ENCODE assay signal across 8 mouse cellular contexts in genomic region chr9:43729450-43730266, GRCm38 (mm10). TPM values are rescaled to one million over a fixed set of nuclear protein-coding genes. Genes with fewer than 3 reads are reported as not detected.
DNase-seq lines count a peak whose midpoint lies in the region; ATAC-seq and TF ChIP-seq lines count a peak whose summit lies in the region.

No protein-coding gene starts in this region.

- H3K4me2 ChIP-seq in heart, embryonic 13.5 days: no peak overlapping the region
- H3K4me2 ChIP-seq in heart, embryonic 11.5 days: no peak overlapping the region
- peak overlapping the region; percentile 14; the same call in 1 of the 2 replicates for H3K4me2 ChIP-seq in lung, embryonic 15.5 days
- H3K4me2 ChIP-seq in stomach, postnatal 0 days (replicated peaks; ENCODE audit: low read depth): no peak overlapping the region

- no peak for TF ChIP-seq CTCF in stomach, postnatal 0 days (IDR thresholded peaks at IDR 0.05; ENCODE audit: low read depth)

- intact Hi-C loops in left cerebral cortex, postnatal 36 days (cut with DNase I): no loop called here

- H3K27me3 ChIP-seq in heart, embryonic 13.5 days (replicated peaks): peaks cover 74% of the 10 kb centered on the region
- peaks cover 22% of the 10 kb centered on the region; the same call in 1 of the 2 replicates for H3K27me3 ChIP-seq in heart, embryonic 11.5 days (ENCODE audit: control insufficient read depth, insufficient read depth, low read length)
- H3K27me3 ChIP-seq in lung, embryonic 15.5 days: no peaks in the 10 kb centered on the region
- no peaks in the 10 kb centered on the region for H3K27me3 ChIP-seq in stomach, postnatal 0 days (ENCODE audit: control insufficient read depth, insufficient read depth, low read length)

- H3K9ac ChIP-seq in heart, embryonic 13.5 days: 0 out of 2 replicates have a peak overlapping the region, but pooled peaks have one; percentile 10
- no peak overlapping the region for H3K9ac ChIP-seq in heart, embryonic 11.5 days (ENCODE audit: low read depth, low read length)
- H3K9ac ChIP-seq in lung, embryonic 15.5 days: no peak overlapping the region
- no peak overlapping the region for H3K9ac ChIP-seq in stomach, postnatal 0 days (ENCODE audit: low read length)

- DNase-seq in retina, postnatal 1 day: peak; percentile 50
- no peak for DNase-seq in retina, embryonic 14.5 days (ENCODE audit: low spot score)
- DNase-seq in stomach, postnatal 0 days (ENCODE audit: low spot score): peak; percentile 82
- no peak for DNase-seq in left cerebral cortex, postnatal 36 days (ENCODE audit: low spot score in 2 of 2)
- no peak for DNase-seq in layer of hippocampus, adult 8-10 months (ENCODE audit: low spot score in 2 of 2)

- H3K4me3 ChIP-seq in heart, embryonic 13.5 days: no peak overlapping the region
- H3K4me3 ChIP-seq in heart, embryonic 11.5 days (ENCODE audit: low read depth, low read length): no peak overlapping the region
- no peak overlapping the region for H3K4me3 ChIP-seq in lung, embryonic 15.5 days
- no peak overlapping the region for H3K4me3 ChIP-seq in stomach, postnatal 0 days (ENCODE audit: low read depth, low read length)

- TF ChIP-seq EP300 in stomach, postnatal 0 days (optimal IDR thresholded peaks at IDR 0.05): no peak

- no peaks in the 10 kb centered on the region for H3K9me3 ChIP-seq in heart, embryonic 13.5 days
- H3K9me3 ChIP-seq in heart, embryonic 11.5 days (replicated peaks; ENCODE audit: control insufficient read depth, low read length): no peaks in the 10 kb centered on the region
- no peaks in the 10 kb centered on the region for H3K9me3 ChIP-seq in lung, embryonic 15.5 days
- no peaks in the 10 kb centered on the region for H3K9me3 ChIP-seq in stomach, postnatal 0 days (ENCODE audit: control insufficient read depth, low read length)

- H3K4me1 ChIP-seq in heart, embryonic 13.5 days: peaks cover 8% of the 10 kb centered on the region
- peaks cover 12% of the 10 kb centered on the region for H3K4me1 ChIP-seq in heart, embryonic 11.5 days (ENCODE audit: control insufficient read depth, insufficient read depth, low read length)
- H3K4me1 ChIP-seq in lung, embryonic 15.5 days: peaks cover 25% of the 10 kb centered on the region
- H3K4me1 ChIP-seq in stomach, postnatal 0 days (replicated peaks; ENCODE audit: control insufficient read depth, insufficient read depth): no peaks in the 10 kb centered on the region

- 9% methylated on average over 10 of the region's 10 CpGs for whole genome bisulfite sequencing in heart, embryonic 13.5 days
- WGBS in heart, embryonic 11.5 days (ENCODE audit: insufficient replicate concordance): 10% methylated on average over 10 of the region's 10 CpGs
- WGBS in lung, embryonic 15.5 days: 10% methylated on average over 10 of the region's 10 CpGs
- 13% methylated on average over 10 of the region's 10 CpGs for WGBS in stomach, postnatal 0 days

- no peak overlapping the region for H3K27ac ChIP-seq in heart, embryonic 13.5 days (replicated peaks)
- H3K27ac ChIP-seq in heart, embryonic 11.5 days (ENCODE audit: low read depth, low read length): no peak overlapping the region
- H3K27ac ChIP-seq in lung, embryonic 15.5 days: peak overlapping the region; percentile 20; the same call in 1 of the 2 replicates
- no peak overlapping the region for H3K27ac ChIP-seq in stomach, postnatal 0 days (replicated peaks)

- H3K36me3 ChIP-seq in heart, embryonic 13.5 days: no peaks in the 10 kb centered on the region
- H3K36me3 ChIP-seq in heart, embryonic 11.5 days (ENCODE audit: control insufficient read depth, insufficient read depth, low read length): no peaks in the 10 kb centered on the region
- H3K36me3 ChIP-seq in lung, embryonic 15.5 days: no peaks in the 10 kb centered on the region
- no peaks in the 10 kb centered on the region for H3K36me3 ChIP-seq in stomach, postnatal 0 days (ENCODE audit: control insufficient read depth, insufficient read depth, low read length)

- ATAC-seq in heart, embryonic 13.5 days (ENCODE audit: extremely low read depth, insufficient number of reproducible peaks, low FRiP score, low TSS enrichment): no peak
- no peak for ATAC-seq in heart, embryonic 11.5 days (replicated peaks; ENCODE audit: insufficient number of reproducible peaks, low FRiP score, low TSS enrichment)
- ATAC-seq in lung, embryonic 15.5 days (ENCODE audit: borderline replicate concordance, extremely low read depth, low FRiP score, low TSS enrichment): peak; percentile 79; the same call in 1 of the 2 replicates
- ATAC-seq in stomach, postnatal 0 days (ENCODE audit: low FRiP score, low TSS enrichment): peak; percentile 78

RNA-seq across cellular contexts. Expression of gene Nectin1, which starts 14.1 kb away (rescaled TPM):
- 1.5 TPM in 2 replicates for polyA plus RNA-seq in heart, embryonic 13.5 days (2015; fragmentation: Nextera tagmentation; extraction: Ambion mirVana)
- 2.2 and 2.4 TPM in 2 replicates for polyA plus RNA-seq in heart, embryonic 11.5 days (2014; fragmentation: Nextera tagmentation; extraction: Ambion mirVana)
- 5.2 and 5.5 TPM in 2 replicates for polyA plus RNA-seq in lung, embryonic 15.5 days (2015; fragmentation: Nextera tagmentation; extraction: Ambion mirVana)
- polyA plus RNA-seq in stomach, postnatal 0 days (2015; fragmentation: Nextera tagmentation; extraction: Ambion mirVana): 5.9 and 6.7 TPM in 2 replicates
- 100 to 1,000 TPM in 1 of 2 experiments, 10 to 100 TPM in 1; 84.8 to 103 TPM for total RNA-seq in left cerebral cortex, postnatal 36 days (2021)
- total RNA-seq in layer of hippocampus, adult 8-10 months (2022): 10 to 100 TPM; 56.8 to 64.0 (median 59.8) TPM

Comparison
In these comparisons a context has a peak if more than half of its experiments do, and no peak if none do; other contexts are left out.
1. DNase-seq: peak in retina, postnatal 1 day (single experiment) and stomach, postnatal 0 days (single experiment); none in retina, embryonic 14.5 days (single experiment), left cerebral cortex, postnatal 36 days (0 of 2) and layer of hippocampus, adult 8-10 months (0 of 2).
2. ATAC-seq: peak in lung, embryonic 15.5 days (single experiment) and stomach, postnatal 0 days (single experiment); none in heart, embryonic 13.5 days (single experiment) and heart, embryonic 11.5 days (single experiment).